Mouse (Mus musculus): ENCODE measurements around the gene Cldn5.

DNA sequence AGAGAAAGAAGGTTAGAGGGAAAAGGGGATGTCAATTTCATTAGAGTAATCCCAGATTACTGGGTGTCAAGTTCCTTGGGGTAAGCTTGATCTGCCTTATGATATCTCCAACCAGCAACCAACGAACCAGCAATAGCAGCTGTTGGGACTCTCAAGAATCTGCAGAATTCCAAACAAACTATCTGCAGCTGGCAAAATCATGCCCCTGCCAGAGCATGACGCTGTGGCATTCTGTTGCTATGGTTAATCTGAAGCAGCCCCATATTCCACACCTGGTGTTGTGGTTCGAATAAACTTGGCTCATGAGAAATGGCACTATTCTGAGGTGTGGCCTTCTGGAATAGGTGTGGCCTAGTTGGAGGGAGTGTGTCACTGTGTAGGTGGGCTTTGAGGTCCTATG lies 13.7 kb upstream of the Cldn5 start:
- TF ChIP-seq CTCF (conservative IDR thresholded peaks at IDR 0.05; ENCODE audit: low read length) (no peak), NANOG (IDR thresholded peaks at IDR 0.05; ENCODE audit: borderline replicate concordance, low read length) (no peak)
